Mouse (Mus musculus) midbrain, embryonic 13.5 days (tissue): ENCODE measurements around the gene Gm9944. TPM values are rescaled to one million over a fixed set of nuclear protein-coding genes. Genes with fewer than 3 reads are reported as not detected.

Experiments
- ATAC-seq: fragments of 200-750 bp; cut with Nextera tagmentation; 2 replicates; pipeline ENCODE4 v1.8.0; 2017; ENCODE audit warnings: mild to moderate bottlenecking, moderate TSS enrichment, moderate library complexity
- H3K27ac ChIP-seq: fragments of 300-500 bp; sonication (generic); 2 replicates; pipeline ENCODE4 v1.5.1; 2015; ENCODE audit warnings: inconsistent platforms, mild to moderate bottlenecking, moderate library complexity
- H3K27me3 ChIP-seq: fragments of 300-500 bp; sonication (generic); 2 replicates; pipeline ENCODE4 v1.6.1; 2015; ENCODE audit warnings: mild to moderate bottlenecking, inconsistent platforms
- H3K36me3 ChIP-seq: fragments of 300-500 bp; sonication (generic); 2 replicates; pipeline ENCODE4 v1.6.1; 2015; ENCODE audit warnings: mild to moderate bottlenecking, inconsistent platforms
- H3K4me1 ChIP-seq: fragments of 300-500 bp; sonication (generic); replicated peaks from 2 replicates; pipeline ENCODE4 v1.6.1; 2015; ENCODE audit warnings: inconsistent platforms
- H3K4me2 ChIP-seq: fragments of 300-500 bp; sonication (generic); replicated peaks from 2 replicates; pipeline ENCODE4 v1.6.1; 2015; ENCODE audit warnings: moderate library complexity, mild to moderate bottlenecking, inconsistent platforms
- H3K4me3 ChIP-seq: fragments of 300-500 bp; sonication (generic); replicated peaks from 2 replicates; pipeline ENCODE4 v1.5.1; 2015; ENCODE audit warnings: mild to moderate bottlenecking, inconsistent platforms
- H3K9ac ChIP-seq: fragments of 300-500 bp; sonication (generic); replicated peaks from 2 replicates; pipeline ENCODE4 v1.6.1; 2015; ENCODE audit warnings: mild to moderate bottlenecking, inconsistent platforms
- H3K9me3 ChIP-seq: fragments of 300-500 bp; sonication (generic); 2 replicates; pipeline ENCODE4 v1.6.1; 2016; ENCODE audit warnings: mild to moderate bottlenecking, inconsistent platforms
- WGBS: fragments of 180-500 bp; shearing (Covaris S2); methylation state at CpG from one replicate; pipeline ENCODE4 v1.1.7; 2015; 5-methylcytosine and 5-hydroxymethylcytosine counted together
- polyA plus RNA-seq: library from polyadenylated mRNA; unstranded; fragments of >200 nt; fragmentation: Nextera tagmentation; extraction: Ambion mirVana; gene quantifications from 2 replicates; pipeline ENCODE4 v1.2.1, GENCODE M21; 2015

The Gm9944 gene
- polyA plus RNA-seq: not detected in 2 replicates

DNA sequence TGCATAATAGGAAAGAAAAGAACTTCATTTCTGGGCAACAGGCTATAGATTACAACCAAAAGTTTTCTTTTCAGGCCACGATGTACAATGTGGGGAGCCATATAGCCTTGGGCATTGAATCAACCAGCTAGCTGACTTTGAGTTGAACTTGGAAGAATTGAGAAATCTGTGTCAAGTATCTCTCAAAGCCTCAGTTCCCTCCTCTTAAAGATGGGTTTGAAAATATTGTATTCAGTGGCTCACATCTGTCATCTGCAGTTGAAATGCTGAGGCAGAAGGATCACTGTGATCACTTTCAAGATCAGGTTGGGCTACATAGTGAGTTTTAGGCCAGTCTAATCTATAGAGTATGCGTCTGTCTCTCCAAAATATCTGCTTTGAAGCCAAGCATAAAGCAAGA lies at the start of gene Gm9944:
Gene Gm9944 (minus strand): TSS at position 101 of the 400 bp plus-strand sequence.
- Histone ChIP-seq H3K27ac (no peak within 1 kb of the TSS), H3K4me3 (no peak within 1 kb of the TSS), H3K36me3 (no peaks in the 10 kb centered on the region), H3K9ac (no peak within 1 kb of the TSS), H3K9me3 (peaks cover 46% of the 10 kb centered on the region), H3K4me1 (no peaks in the 10 kb centered on the region), H3K4me2 (no peak within 1 kb of the TSS), H3K27me3 (no peaks in the 10 kb centered on the region)
- no peak for ATAC-seq
- 69% methylated on average over 2 of the region's 2 CpGs for WGBS

GRCm38 (mm10) chr4:144493331-144493730 lies 40.2 kb upstream of the Gm9944 start:
- Histone ChIP-seq H3K27me3 (no peaks in the 10 kb centered on the region), H3K9ac (no peak overlapping the region), H3K9me3 (peaks cover 49% of the 10 kb centered on the region), H3K4me3 (no peak overlapping the region), H3K27ac (no peak overlapping the region), H3K4me1 (no peaks in the 10 kb centered on the region), H3K4me2 (no peak overlapping the region), H3K36me3 (no peaks in the 10 kb centered on the region)
- no peak for ATAC-seq

GRCm38 (mm10) chr4:144468091-144468490 lies 15.0 kb upstream of the Gm9944 start:
- Histone ChIP-seq H3K4me1 (no peaks in the 10 kb centered on the region), H3K9ac (no peak overlapping the region), H3K4me2 (no peak overlapping the region), H3K27ac (no peak overlapping the region), H3K4me3 (no peak overlapping the region), H3K9me3 (peaks cover 38% of the 10 kb centered on the region), H3K36me3 (no peaks in the 10 kb centered on the region), H3K27me3 (no peaks in the 10 kb centered on the region)
- WGBS: 60% methylated on average over 1 of the region's 1 CpGs
- no peak for ATAC-seq

DNA sequence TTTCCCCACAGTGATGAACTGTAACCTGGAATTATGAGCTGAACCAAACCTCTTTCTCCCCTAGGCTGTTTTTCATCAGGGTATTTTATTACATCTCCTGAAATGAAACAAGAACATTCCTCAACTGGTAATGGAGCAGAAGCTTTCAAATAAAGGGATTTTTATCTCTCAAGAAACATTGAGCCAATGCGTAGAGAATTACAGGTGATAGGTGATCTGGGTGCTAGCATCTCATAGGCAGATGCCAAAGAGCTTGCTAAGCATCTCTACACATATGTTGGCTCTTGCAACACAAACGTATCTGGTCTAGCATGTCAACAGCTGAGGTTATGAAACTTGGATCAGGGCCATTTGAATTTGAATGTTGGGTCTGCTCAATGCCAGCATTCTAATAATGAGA lies 12.1 kb upstream of the Gm9944 start:
- Histone ChIP-seq H3K9ac (no peak overlapping the region), H3K4me3 (no peak overlapping the region), H3K9me3 (peaks cover 45% of the 10 kb centered on the region), H3K27me3 (no peaks in the 10 kb centered on the region), H3K4me2 (no peak overlapping the region), H3K4me1 (no peaks in the 10 kb centered on the region), H3K27ac (no peak overlapping the region), H3K36me3 (no peaks in the 10 kb centered on the region)
- no peak for ATAC-seq
- 78% methylated on average over 2 of the region's 2 CpGs for WGBS

- Histone ChIP-seq H3K27ac (no peak within 1 kb of the TSS), H3K4me1 (no peaks in the 10 kb centered on the region), H3K9me3 (peaks cover 48% of the 10 kb centered on the region), H3K36me3 (no peaks in the 10 kb centered on the region), H3K4me3 (no peak within 1 kb of the TSS), H3K4me2 (no peak within 1 kb of the TSS), H3K9ac (no peak within 1 kb of the TSS), H3K27me3 (no peaks in the 10 kb centered on the region)
- no peak for ATAC-seq
- WGBS: 68% methylated on average over 3 of the region's 3 CpGs
Observed at GRCm38 (mm10) chr4:144463656-144464055, 10.5 kb upstream of the Gm9944 start, which contains the start of gene Aadacl3. Gene Aadacl3, minus strand, starts transcription at chr4:144463756.

DNA sequence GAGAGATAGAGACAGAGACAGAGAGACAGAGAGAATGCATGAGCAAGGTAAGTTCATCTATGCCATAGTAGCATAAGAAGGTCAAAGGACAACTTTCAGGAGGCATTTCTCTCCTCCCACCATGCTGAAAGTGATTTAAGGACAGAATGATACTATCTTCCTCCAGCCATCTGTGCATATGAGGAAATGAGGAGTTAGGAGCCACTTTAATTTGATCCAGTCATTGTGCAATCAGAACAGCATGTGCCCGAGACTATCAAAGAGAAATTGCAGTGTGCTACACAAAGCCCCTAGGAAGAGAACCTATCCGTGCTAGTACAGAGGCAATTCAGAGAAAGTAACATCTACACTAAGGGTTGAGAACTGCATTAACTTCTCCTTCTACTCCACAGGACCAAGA lies 4.6 kb downstream of the Gm9944 start:
- WGBS: 79% methylated on average over 2 of the region's 2 CpGs
- ATAC-seq: no peak
- no peaks in the 10 kb centered on the region for H3K36me3 ChIP-seq
- H3K27ac ChIP-seq: no peak overlapping the region
- H3K9ac ChIP-seq: no peak overlapping the region
- no peak overlapping the region for H3K4me2 ChIP-seq
- no peak overlapping the region for H3K4me3 ChIP-seq
- no peaks in the 10 kb centered on the region for H3K4me1 ChIP-seq
- peaks cover 17% of the 10 kb centered on the region for H3K9me3 ChIP-seq
- H3K27me3 ChIP-seq: no peaks in the 10 kb centered on the region

DNA sequence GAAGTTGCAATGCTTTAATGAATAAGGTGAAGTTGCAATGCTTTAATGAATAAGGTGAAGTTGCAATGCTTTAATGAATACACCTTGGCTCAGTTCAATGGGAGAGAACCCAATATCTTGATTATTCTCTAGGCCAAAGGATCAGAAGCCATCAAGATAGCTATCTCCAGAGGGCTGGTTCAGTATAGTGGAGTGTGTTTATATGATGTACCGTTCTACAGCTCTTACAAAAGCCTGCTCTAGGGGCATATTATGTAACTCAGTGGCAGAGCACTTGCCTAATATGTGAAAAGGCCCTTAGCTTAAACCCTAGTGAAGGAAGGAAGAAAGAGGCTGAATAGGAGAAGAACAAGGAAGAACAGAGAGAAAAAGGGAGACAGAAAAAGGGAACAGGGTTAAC lies 11.5 kb downstream of the Gm9944 start:
- Histone ChIP-seq H3K27me3 (no peaks in the 10 kb centered on the region), H3K4me3 (no peak overlapping the region), H3K36me3 (no peaks in the 10 kb centered on the region), H3K9ac (no peak overlapping the region), H3K4me2 (no peak overlapping the region), H3K27ac (no peak overlapping the region), H3K9me3 (peaks cover 16% of the 10 kb centered on the region), H3K4me1 (no peaks in the 10 kb centered on the region)
- WGBS: 85% methylated on average over 1 of the region's 1 CpGs
- no peak for ATAC-seq

- 82% methylated on average over 4 of the region's 4 CpGs for WGBS
- no peak for ATAC-seq
- Histone ChIP-seq H3K27me3 (no peaks in the 10 kb centered on the region), H3K4me3 (no peak overlapping the region), H3K36me3 (no peaks in the 10 kb centered on the region), H3K4me1 (no peaks in the 10 kb centered on the region), H3K27ac (no peak overlapping the region), H3K9ac (no peak overlapping the region), H3K4me2 (no peak overlapping the region), H3K9me3 (peaks cover 20% of the 10 kb centered on the region)
Observed at GRCm38 (mm10) chr4:144441095-144441494, 12.0 kb downstream of the Gm9944 start.

DNA sequence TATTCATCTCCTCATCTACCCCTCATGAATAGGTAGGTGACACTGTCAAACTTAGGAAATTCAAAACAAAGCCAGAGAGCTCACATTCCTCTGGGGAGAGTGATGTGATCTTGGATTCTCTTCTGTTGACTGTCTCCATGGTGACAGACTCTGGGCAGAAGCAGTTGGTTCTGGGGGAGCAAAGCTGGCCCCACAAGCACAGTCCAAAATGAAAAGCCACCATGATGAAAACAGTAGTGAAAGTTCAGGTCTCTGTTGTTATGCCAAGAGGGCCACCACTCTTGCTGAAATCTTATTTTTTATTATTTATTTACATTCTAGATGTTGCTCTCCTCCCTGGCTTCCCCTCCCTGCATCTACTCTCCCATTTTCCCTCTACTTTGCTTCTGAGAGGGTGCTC lies 14.4 kb downstream of the Gm9944 start, which contains the start of gene 1700012P22Rik:
Gene 1700012P22Rik (minus strand): TSS at position 101 of the 400 bp plus-strand sequence.
- Histone ChIP-seq H3K27me3 (no peaks in the 10 kb centered on the region), H3K4me1 (no peaks in the 10 kb centered on the region), H3K9me3 (peaks cover 23% of the 10 kb centered on the region), H3K4me2 (no peak within 1 kb of the TSS), H3K36me3 (no peaks in the 10 kb centered on the region), H3K9ac (no peak within 1 kb of the TSS), H3K27ac (no peak within 1 kb of the TSS), H3K4me3 (no peak within 1 kb of the TSS)
- no peak for ATAC-seq

GRCm38 (mm10) chr4:144433216-144433615 lies 19.9 kb downstream of the Gm9944 start:
- Histone ChIP-seq H3K9ac (no peak overlapping the region), H3K4me2 (no peak overlapping the region), H3K4me1 (no peaks in the 10 kb centered on the region), H3K36me3 (no peaks in the 10 kb centered on the region), H3K4me3 (no peak overlapping the region), H3K27ac (no peak overlapping the region), H3K27me3 (no peaks in the 10 kb centered on the region), H3K9me3 (peaks cover 38% of the 10 kb centered on the region)
- ATAC-seq: no peak
- WGBS: 89% methylated on average over 5 of the region's 5 CpGs

GRCm38 (mm10) chr4:144430723-144431122 lies 22.4 kb downstream of the Gm9944 start:
- ATAC-seq: no peak
- Histone ChIP-seq H3K27me3 (no peaks in the 10 kb centered on the region), H3K9ac (no peak overlapping the region), H3K4me1 (no peaks in the 10 kb centered on the region), H3K4me3 (no peak overlapping the region), H3K36me3 (no peaks in the 10 kb centered on the region), H3K4me2 (no peak overlapping the region), H3K9me3 (peaks cover 24% of the 10 kb centered on the region), H3K27ac (no peak overlapping the region)
- 88% methylated on average over 2 of the region's 2 CpGs for WGBS

DNA sequence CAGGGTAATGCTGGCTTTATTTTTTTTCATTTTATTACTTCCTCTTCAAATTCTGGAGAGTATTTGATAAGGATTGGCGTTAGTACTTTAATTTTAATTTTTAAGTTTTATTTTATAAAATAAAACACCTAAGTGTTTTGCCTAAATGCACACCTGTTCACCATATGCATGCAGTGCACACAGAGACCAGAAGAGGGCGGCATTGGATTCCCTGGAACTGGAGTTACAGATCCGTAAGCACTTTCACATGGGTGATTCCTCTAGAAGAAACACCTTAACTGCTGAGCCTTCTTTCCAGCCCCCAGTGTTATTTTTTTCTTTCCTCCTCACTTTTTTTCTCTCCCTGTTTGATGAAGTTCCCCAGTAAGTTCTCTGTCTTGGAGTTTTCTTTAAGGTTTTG lies 24.2 kb downstream of the Gm9944 start:
- no peak overlapping the region for H3K4me2 ChIP-seq
- H3K4me3 ChIP-seq: no peak overlapping the region
- H3K27me3 ChIP-seq: no peaks in the 10 kb centered on the region
- H3K9ac ChIP-seq: no peak overlapping the region
- peaks cover 28% of the 10 kb centered on the region for H3K9me3 ChIP-seq
- H3K27ac ChIP-seq: no peak overlapping the region
- 22% methylated on average over 3 of the region's 3 CpGs for WGBS
- H3K36me3 ChIP-seq: no peaks in the 10 kb centered on the region
- no peak for ATAC-seq
- H3K4me1 ChIP-seq: no peaks in the 10 kb centered on the region

DNA sequence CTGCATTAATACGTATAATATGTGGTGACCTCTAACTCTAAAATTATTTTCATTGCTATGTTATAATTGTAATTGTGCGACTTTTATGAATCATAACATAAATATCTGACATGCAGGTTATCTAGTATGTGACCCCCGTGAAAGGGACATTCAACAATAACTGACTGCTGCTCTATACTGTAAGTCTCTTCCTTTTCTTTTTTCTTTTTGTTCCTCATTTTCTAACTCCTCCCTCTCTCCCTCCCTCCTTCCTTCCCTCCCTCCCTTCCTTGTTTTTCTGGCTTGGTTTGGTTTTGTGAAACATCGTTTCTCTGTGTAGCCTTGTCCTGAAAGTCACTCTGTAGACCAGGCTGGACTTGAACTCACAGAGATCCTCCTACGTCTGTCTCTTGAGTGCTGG lies 28.5 kb downstream of the Gm9944 start:
- Histone ChIP-seq H3K4me3 (no peak overlapping the region), H3K27ac (no peak overlapping the region), H3K4me1 (no peaks in the 10 kb centered on the region), H3K9ac (no peak overlapping the region), H3K27me3 (no peaks in the 10 kb centered on the region), H3K9me3 (peaks cover 25% of the 10 kb centered on the region), H3K36me3 (no peaks in the 10 kb centered on the region), H3K4me2 (no peak overlapping the region)
- 83% methylated on average over 5 of the region's 5 CpGs for WGBS
- no peak for ATAC-seq
